Mouse (Mus musculus): ENCODE results near the gene Sema4d. TPM values are rescaled to one million over a fixed set of nuclear protein-coding genes. Genes with fewer than 3 reads are reported as not detected.
A peak's percentile ranks its signal among the peaks of the same experiment; 100 is the strongest.

Gene Sema4d
- total RNA-seq, 1 experiment from 2014 or later, result 134 TPM

DNA sequence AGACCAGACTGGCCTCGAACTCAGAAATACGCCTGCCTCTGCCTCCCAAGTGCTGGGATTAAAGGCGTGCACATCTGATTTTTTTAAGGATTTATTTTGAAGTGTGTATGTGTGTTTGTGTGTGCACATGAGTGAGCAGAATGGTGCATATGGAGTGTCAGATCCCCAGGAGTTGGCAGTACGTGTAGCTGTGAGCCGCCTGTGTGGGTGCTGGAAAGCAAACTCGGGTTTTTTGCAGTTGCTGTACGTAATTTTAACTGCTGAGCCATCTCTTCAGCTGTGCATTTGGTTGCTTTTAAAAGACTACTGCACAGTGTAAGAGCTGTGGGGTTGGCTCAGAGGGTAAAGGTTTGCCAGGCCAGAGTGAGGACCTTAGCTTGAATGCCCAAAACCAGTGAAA is 134.0 kb downstream of the Sema4d start:
- ATAC-seq (replicated peaks; ENCODE audit: insufficient number of reproducible peaks, low FRiP score, low TSS enrichment, poor library complexity, severe bottlenecking), result no peak

- 0 out of 2 replicates have a peak, but pooled peaks have one; percentile 53 for ATAC-seq (replicated peaks; ENCODE audit: insufficient number of reproducible peaks, low FRiP score, low TSS enrichment, poor library complexity, severe bottlenecking)
Observed at GRCm38 (mm10) chr13:51658094-51658493, 135.5 kb downstream of the Sema4d start.

DNA sequence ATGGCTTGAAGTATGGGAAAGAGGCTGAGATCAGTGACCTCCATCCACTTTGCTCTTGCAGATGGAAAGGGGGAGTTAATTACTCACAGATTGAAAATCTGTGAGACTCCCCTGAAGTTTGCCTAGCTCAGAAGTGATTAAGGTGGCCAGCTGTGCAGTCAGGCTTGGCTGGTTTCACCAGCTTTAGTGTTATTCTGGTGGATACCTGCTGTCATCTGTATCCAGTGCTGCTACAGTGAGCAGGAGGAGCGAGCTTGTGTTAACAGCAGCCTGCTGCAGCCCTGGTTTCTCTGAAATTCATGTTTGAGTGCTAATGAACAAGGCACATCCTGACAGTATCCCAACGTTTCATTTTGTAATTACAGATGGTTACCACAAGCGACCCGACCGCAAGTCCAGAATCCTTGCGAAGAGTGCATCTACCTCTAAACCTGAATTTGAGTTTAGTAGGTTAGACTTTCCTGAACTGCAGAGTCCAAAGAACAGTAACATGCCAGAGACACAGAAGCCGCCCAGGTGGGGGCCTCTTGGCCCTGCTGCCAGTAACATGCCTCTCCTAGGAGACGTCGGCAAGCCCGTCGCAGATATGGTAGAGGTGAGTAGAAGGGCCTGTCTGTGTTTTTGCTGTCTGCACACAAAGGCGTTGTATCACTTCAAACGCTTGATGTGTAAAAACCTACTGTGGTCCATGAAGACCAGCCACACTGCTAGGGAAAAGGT is 136.9 kb downstream of the Sema4d start:
- ATAC-seq (replicated peaks; ENCODE audit: insufficient number of reproducible peaks, low FRiP score, low TSS enrichment, poor library complexity, severe bottlenecking), result no peak

DNA sequence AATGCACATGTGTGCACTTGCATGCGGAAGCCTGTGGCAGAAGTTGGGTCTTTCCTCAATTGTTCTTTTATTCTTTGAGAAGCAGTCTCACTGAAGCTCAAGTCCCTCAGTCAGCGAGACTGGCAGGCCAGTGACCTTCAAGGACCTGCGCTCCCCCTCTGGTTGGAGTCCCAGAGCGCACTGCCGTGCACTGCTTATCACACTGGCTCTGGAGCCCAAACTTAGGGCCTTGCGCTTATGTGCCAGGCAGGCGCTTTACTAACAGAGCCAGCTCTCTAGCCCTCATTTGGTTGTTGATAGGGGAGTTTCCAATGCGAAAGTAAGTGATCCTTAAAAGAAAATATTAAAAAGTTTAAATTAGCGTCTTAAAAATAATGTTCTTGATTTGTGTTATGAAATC is 139.6 kb downstream of the Sema4d start:
- ATAC-seq (replicated peaks; ENCODE audit: insufficient number of reproducible peaks, low FRiP score, low TSS enrichment, poor library complexity, severe bottlenecking), result no peak

DNA sequence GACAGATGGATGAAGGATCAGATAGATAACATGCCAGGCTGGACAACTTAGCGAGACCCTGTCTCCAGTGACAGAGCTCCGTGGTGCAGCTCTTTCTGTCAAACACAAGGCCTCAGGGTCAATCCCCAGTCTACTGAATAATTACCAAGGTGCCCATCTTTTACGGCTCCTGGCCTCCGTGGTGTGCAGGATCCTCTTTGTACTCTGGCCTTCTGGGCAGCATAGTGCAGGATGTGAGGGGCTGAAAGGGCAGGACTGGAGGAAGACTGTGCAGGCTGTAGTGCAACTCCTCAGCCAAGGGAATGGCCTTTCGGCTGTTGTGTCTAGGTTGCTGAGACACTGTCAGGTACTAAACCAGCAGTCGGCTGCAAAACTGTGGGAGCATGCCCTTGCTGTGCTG is 140.4 kb downstream of the Sema4d start:
- ATAC-seq (replicated peaks; ENCODE audit: insufficient number of reproducible peaks, low FRiP score, low TSS enrichment, poor library complexity, severe bottlenecking), result no peak

DNA sequence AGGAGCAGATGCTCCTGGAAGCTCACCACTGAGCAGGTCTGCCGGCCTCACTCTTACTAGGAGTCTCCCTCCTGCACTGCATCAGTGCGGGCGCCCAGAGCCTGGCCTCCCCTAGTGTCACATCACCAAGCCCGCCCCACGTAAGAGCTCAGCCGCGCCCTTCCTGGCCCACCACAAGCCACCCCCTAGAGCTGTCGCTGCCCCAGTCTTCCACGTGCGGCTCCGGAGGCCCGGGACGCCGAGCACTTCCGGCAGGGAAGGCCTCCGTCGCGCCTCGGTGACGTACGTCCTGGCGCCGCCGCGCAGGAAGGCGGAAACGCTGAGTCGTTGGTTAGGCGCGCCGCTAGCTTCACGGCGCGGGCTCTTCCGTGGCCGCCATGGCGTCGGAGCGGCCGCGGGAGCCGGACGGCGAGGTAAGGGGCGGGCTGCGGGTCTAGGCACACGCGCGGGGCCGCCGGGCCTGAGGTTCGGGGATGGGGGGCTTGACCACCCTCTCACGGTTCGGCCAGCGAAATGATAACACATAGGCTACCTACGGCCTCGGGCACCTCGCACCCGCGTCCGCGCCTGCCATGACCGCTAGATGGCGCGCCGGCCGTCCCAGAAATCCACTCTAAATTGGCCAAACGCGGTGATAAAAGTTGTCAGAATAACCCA is 142.0 kb downstream of the Sema4d start, which contains the start of gene Secisbp2:
Gene Secisbp2 (plus strand): TSS at position 290 of the 657 bp plus-strand sequence.
- ATAC-seq (replicated peaks; ENCODE audit: insufficient number of reproducible peaks, low FRiP score, low TSS enrichment, poor library complexity, severe bottlenecking), result peak; percentile 87

DNA sequence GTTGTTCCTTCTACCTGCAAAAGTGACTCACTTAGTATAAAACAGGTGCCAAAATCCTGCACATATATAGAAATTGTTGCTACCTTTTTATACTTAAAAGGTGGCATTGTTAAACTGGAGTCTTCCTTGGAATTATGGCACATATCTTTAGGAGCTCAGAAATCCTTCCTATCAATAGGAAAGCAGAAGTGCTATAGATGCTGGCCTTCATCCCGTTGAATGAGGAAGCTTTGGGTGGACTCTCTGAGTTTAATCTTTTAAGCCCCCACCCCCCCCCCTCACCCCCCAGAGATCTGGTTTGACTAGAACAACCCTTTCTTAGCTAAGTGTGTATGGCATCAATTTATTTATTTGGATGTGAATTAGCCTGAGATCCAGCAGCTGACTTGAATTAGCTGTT is 143.8 kb downstream of the Sema4d start:
- ATAC-seq (replicated peaks; ENCODE audit: insufficient number of reproducible peaks, low FRiP score, low TSS enrichment, poor library complexity, severe bottlenecking), result no peak

GRCm38 (mm10) chr13:51648237-51648636 is 145.3 kb downstream of the Sema4d start:
- ATAC-seq (replicated peaks; ENCODE audit: insufficient number of reproducible peaks, low FRiP score, low TSS enrichment, poor library complexity, severe bottlenecking), result no peak

- no peak for ATAC-seq (replicated peaks; ENCODE audit: insufficient number of reproducible peaks, low FRiP score, low TSS enrichment, poor library complexity, severe bottlenecking)
Observed at GRCm38 (mm10) chr13:51647770-51648169, 145.8 kb downstream of the Sema4d start.

GRCm38 (mm10) chr13:51646362-51647027 is 147.1 kb downstream of the Sema4d start:
- no peak for ATAC-seq (replicated peaks; ENCODE audit: insufficient number of reproducible peaks, low FRiP score, low TSS enrichment, poor library complexity, severe bottlenecking)

GRCm38 (mm10) chr13:51645872-51646271 is 147.7 kb downstream of the Sema4d start:
- ATAC-seq (replicated peaks; ENCODE audit: insufficient number of reproducible peaks, low FRiP score, low TSS enrichment, poor library complexity, severe bottlenecking), result no peak

GRCm38 (mm10) chr13:51644829-51645789 is 148.4 kb downstream of the Sema4d start, which contains the start of gene Cks2:
Gene Cks2 (plus strand): TSS chr13:51645232.
- ATAC-seq (replicated peaks; ENCODE audit: insufficient number of reproducible peaks, low FRiP score, low TSS enrichment, poor library complexity, severe bottlenecking), result peak; percentile 92

DNA sequence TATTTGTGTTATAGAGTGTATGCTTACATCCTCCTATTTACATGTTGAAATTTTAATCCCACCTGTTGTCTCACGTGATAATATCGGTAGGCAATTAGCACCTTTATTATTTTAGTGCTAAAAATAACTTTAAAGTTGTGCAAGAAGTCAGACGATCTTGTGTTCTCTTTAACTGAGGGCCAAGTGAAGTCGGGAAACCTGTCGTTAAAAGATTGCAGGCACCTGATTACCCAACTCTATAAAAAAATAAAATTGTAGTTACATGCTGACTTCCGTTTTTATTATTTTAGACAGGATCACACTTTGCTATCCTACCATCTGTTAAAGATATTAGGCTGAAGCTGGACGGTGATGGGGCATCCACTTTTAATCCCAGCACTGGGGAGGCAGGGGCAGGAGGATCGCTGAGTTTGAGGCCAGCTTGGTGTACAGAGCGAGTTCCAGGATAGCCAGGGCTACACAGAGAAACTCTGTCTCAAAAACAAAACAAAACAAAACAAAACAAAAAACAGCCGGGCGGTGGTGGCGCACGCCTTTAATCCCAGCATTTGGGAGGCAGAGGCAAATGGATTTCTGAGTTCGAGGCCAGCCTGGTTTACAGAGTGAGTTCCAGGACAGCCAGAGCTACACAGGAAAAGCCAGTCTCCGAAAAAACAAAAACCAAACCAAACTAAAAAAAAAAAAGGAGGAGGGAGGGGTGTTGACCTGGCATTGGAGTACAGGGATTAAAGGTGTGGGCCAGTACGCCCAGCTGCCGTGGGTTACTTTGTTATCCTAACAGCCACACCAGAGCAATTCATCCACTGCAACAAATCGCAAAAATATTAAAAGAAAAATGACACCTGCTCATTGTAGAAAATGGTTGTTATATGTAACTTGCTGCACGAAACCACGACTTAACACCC is 149.4 kb downstream of the Sema4d start:
- ATAC-seq (replicated peaks; ENCODE audit: insufficient number of reproducible peaks, low FRiP score, low TSS enrichment, poor library complexity, severe bottlenecking), result no peak

GRCm38 (mm10) chr13:51642171-51642778 is 151.3 kb downstream of the Sema4d start:
- ATAC-seq (replicated peaks; ENCODE audit: insufficient number of reproducible peaks, low FRiP score, low TSS enrichment, poor library complexity, severe bottlenecking), result no peak

DNA sequence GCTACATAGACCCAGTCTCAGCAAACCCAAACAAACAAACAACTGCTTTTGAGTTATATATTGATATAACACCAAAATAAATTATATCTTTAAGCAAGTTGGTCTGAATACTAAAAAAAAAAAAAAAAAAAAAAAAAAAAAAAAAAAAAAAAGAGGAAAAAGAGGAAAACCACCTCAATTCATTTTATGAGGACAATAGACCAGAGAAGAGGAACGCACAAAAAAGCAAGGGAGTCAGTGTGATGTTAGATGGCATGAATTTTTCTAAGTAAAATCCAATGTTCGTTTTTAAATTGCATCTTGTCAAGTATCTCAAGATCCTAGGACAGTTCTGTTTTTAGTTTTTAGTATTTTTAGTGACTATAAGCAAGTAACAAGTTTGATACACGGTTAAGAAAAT is 152.1 kb downstream of the Sema4d start:
- ATAC-seq (replicated peaks; ENCODE audit: insufficient number of reproducible peaks, low FRiP score, low TSS enrichment, poor library complexity, severe bottlenecking), result no peak

- ATAC-seq (replicated peaks; ENCODE audit: insufficient number of reproducible peaks, low FRiP score, low TSS enrichment, poor library complexity, severe bottlenecking), result peak; percentile 91
Observed at GRCm38 (mm10) chr13:51638958-51639357, 154.6 kb downstream of the Sema4d start.
